In the genomic region with DNA sequence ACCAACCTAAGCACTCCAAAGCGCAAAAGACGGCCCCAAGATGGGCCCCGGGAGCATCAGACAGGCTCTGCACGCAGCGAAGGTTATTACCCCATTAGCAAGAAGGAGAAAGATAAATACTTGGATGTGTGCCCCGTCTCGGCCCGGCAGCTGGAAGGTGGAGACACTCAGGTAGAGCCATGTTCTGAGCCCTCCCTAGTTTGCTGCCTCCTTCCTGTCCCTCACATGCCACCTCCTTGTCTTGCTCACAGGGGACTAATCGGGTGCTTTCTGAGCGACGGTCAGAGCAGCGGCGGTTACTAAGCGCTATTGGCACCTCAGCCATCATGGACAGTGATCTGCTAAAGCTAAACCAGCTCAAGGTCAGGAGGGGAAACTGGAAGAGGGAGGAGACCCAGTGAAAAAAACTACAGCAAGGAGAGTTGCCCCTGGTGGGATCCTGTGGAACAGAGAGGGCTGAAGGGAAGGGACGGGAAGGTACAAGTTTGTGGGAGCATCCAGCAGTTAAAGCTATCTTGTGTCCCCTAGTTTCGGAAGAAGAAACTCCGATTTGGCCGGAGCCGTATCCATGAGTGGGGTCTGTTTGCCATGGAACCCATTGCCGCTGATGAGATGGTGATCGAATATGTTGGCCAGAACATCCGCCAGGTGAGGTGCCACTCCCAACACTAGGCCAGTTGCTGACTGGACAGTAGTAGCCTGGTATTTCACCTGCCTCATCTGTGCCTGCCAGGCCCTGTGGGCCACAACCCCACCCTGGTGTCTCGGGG, we compare ENCODE assay signal across 24 mouse cellular contexts. TPM values are rescaled to one million over a fixed set of nuclear protein-coding genes. Genes with fewer than 3 reads are reported as not detected.
DNase-seq lines count a peak whose midpoint lies in the region; ATAC-seq lines count a peak whose summit lies in the region.
"Had no signal": no experiment of that assay in that cellular context is flagged by ENCODE, and none has a peak within 500 bp of the region (broad histone marks: within the 10 kb centered on the region; RNA-seq: fewer than 3 reads in every experiment).

No protein-coding gene starts in this region.

- H3K9ac ChIP-seq in midbrain, embryonic 11.5 days (ENCODE audit: low read length), result no peak overlapping the region
- no peak overlapping the region for H3K9ac ChIP-seq in midbrain, embryonic 14.5 days (replicated peaks; ENCODE audit: low read length)
- H3K9ac ChIP-seq: embryonic facial prominence, embryonic 13.5 days; forebrain, embryonic 12.5 days; forebrain, embryonic 15.5 days; hindbrain, embryonic 12.5 days; hindbrain, embryonic 15.5 days had no signal

- H3K4me3 ChIP-seq in midbrain, embryonic 11.5 days (ENCODE audit: low read depth, low read length), result no peak overlapping the region
- no peak overlapping the region for H3K4me3 ChIP-seq in midbrain, embryonic 14.5 days (replicated peaks; ENCODE audit: low read depth, low read length)
- H3K4me3 ChIP-seq: embryonic facial prominence, embryonic 10.5 days; embryonic facial prominence, embryonic 13.5 days; erythroblast, embryonic 14.5 days; forebrain, embryonic 12.5 days; forebrain, embryonic 15.5 days; hindbrain, embryonic 12.5 days; hindbrain, embryonic 15.5 days had no signal

- ATAC-seq in cerebellum, adult (ENCODE audit: insufficient number of reproducible peaks, low FRiP score, low TSS enrichment), result no peak
- ATAC-seq in midbrain, embryonic 11.5 days (ENCODE audit: low FRiP score), result no peak
- no peak for ATAC-seq in midbrain, embryonic 14.5 days (ENCODE audit: low FRiP score, low TSS enrichment)
- ATAC-seq: forebrain, embryonic 15.5 days; Patski had no signal

- H3K27ac ChIP-seq in midbrain, embryonic 11.5 days (ENCODE audit: low read depth, low read length), result no peak overlapping the region
- H3K27ac ChIP-seq in midbrain, embryonic 14.5 days (replicated peaks; ENCODE audit: low read depth, low read length), result no peak overlapping the region
- H3K27ac ChIP-seq: embryonic facial prominence, embryonic 10.5 days; embryonic facial prominence, embryonic 13.5 days; forebrain, embryonic 12.5 days; forebrain, embryonic 15.5 days; hindbrain, embryonic 12.5 days; hindbrain, embryonic 15.5 days had no signal

- peak; percentile 60 for DNase-seq in cerebellum, adult 11-12 months
- peak; percentile 64 for DNase-seq in cerebellum, adult 9-11 months
- no peak for DNase-seq in cerebellum, postnatal 4 days (ENCODE audit: low spot score in 2 of 2)
- DNase-seq in midbrain, embryonic 11.5 days (ENCODE audit: low spot score, missing footprints), result peak; percentile 61
- no peak for DNase-seq in midbrain, embryonic 14.5 days
- DNase-seq: adrenal gland, postnatal 10 days; adrenal gland, postnatal 36 days; cerebellum, adult 8-10 months; embryo, embryonic 11 days; heart, adult 11 months; kidney, adult 18-20 months had no signal

- no peak overlapping the region for H3K4me2 ChIP-seq in midbrain, embryonic 11.5 days
- H3K4me2 ChIP-seq in midbrain, embryonic 14.5 days (ENCODE audit: low read length), result no peak overlapping the region
- H3K4me2 ChIP-seq: embryonic facial prominence, embryonic 13.5 days; forebrain, embryonic 12.5 days; forebrain, embryonic 15.5 days; heart, embryonic 11.5 days; hindbrain, embryonic 12.5 days; hindbrain, embryonic 15.5 days had no signal

- peaks cover 34% of the 10 kb centered on the region for H3K36me3 ChIP-seq in midbrain, embryonic 11.5 days (ENCODE audit: control insufficient read depth, insufficient read depth, low read length)
- peaks cover 79% of the 10 kb centered on the region for H3K36me3 ChIP-seq in midbrain, embryonic 14.5 days (ENCODE audit: control insufficient read depth, insufficient read depth, low read length)

- WGBS in midbrain, embryonic 11.5 days, result 94% methylated on average over 23 of the region's 23 CpGs
- WGBS in midbrain, embryonic 14.5 days, result 96% methylated on average over 23 of the region's 23 CpGs

- no peaks in the 10 kb centered on the region for H3K9me3 ChIP-seq in midbrain, embryonic 11.5 days (ENCODE audit: control insufficient read depth, low read length)
- no peaks in the 10 kb centered on the region for H3K9me3 ChIP-seq in midbrain, embryonic 14.5 days (ENCODE audit: control insufficient read depth, low read length)
- H3K9me3 ChIP-seq: embryonic facial prominence, embryonic 10.5 days; embryonic facial prominence, embryonic 13.5 days; forebrain, embryonic 12.5 days; forebrain, embryonic 15.5 days; hindbrain, embryonic 12.5 days; hindbrain, embryonic 15.5 days had no signal

- no peaks in the 10 kb centered on the region for H3K27me3 ChIP-seq in midbrain, embryonic 11.5 days (ENCODE audit: control insufficient read depth, insufficient read depth, low read length)
- no peaks in the 10 kb centered on the region for H3K27me3 ChIP-seq in midbrain, embryonic 14.5 days (ENCODE audit: control insufficient read depth, insufficient read depth, low read length)
- H3K27me3 ChIP-seq: embryonic facial prominence, embryonic 13.5 days; forebrain, embryonic 12.5 days; forebrain, embryonic 15.5 days; hindbrain, embryonic 12.5 days; hindbrain, embryonic 15.5 days; Patski had no signal

- H3K4me1 ChIP-seq in midbrain, embryonic 11.5 days (ENCODE audit: control insufficient read depth, insufficient read depth, low read length), result peaks cover 4% of the 10 kb centered on the region
- H3K4me1 ChIP-seq in midbrain, embryonic 14.5 days (ENCODE audit: control insufficient read depth, insufficient read depth, low read length), result 0 out of 2 replicates have a peak, but pooled peaks cover 3% of the 10 kb centered on the region
- H3K4me1 ChIP-seq: hindbrain, embryonic 15.5 days had no signal

RNA-seq across cellular contexts. Expression of gene Hsd3b7, which starts 3.1 kb away (rescaled TPM):
- polyA plus RNA-seq in midbrain, embryonic 11.5 days (2014; fragmentation: Nextera tagmentation; extraction: Ambion mirVana), result 7.9 and 8.2 TPM in 2 replicates
- polyA plus RNA-seq in midbrain, embryonic 14.5 days (2014; fragmentation: Nextera tagmentation; extraction: Ambion mirVana), result 6.0 and 7.1 TPM in 2 replicates

RNA-seq across cellular contexts. Expression of gene Gm49388, which starts 11.9 kb away (rescaled TPM):
- polyA plus RNA-seq in midbrain, embryonic 11.5 days (2014; fragmentation: Nextera tagmentation; extraction: Ambion mirVana), result not detected in 2 replicates
- polyA plus RNA-seq in midbrain, embryonic 14.5 days (2014; fragmentation: Nextera tagmentation; extraction: Ambion mirVana), result not detected in 2 replicates
- polyA plus RNA-seq: cortical plate, adult 2 months; embryonic facial prominence, embryonic 10.5 days; embryonic facial prominence, embryonic 13.5 days; erythroblast, embryonic 14.5 days; forebrain, embryonic 12.5 days; forebrain, embryonic 15.5 days; heart, embryonic 11.5 days; heart, embryonic 14.5 days; heart, postnatal 0 days; hindbrain, embryonic 12.5 days; hindbrain, embryonic 15.5 days had no signal

RNA-seq across cellular contexts. Expression of gene Setd1a, which starts 20.8 kb away (rescaled TPM):
- 19.0 and 22.1 TPM in 2 replicates for polyA plus RNA-seq in midbrain, embryonic 11.5 days (2014; fragmentation: Nextera tagmentation; extraction: Ambion mirVana)
- 24.0 and 27.3 TPM in 2 replicates for polyA plus RNA-seq in midbrain, embryonic 14.5 days (2014; fragmentation: Nextera tagmentation; extraction: Ambion mirVana)

RNA-seq across cellular contexts. Expression of gene Stx4a, which starts 26.8 kb away (rescaled TPM):
- 10.1 and 12.2 TPM in 2 replicates for polyA plus RNA-seq in midbrain, embryonic 11.5 days (2014; fragmentation: Nextera tagmentation; extraction: Ambion mirVana)
- 8.7 and 11.8 TPM in 2 replicates for polyA plus RNA-seq in midbrain, embryonic 14.5 days (2014; fragmentation: Nextera tagmentation; extraction: Ambion mirVana)

RNA-seq across cellular contexts. Expression of gene Stx1b, which starts 27.1 kb away (rescaled TPM):
- 6.9 and 8.4 TPM in 2 replicates for polyA plus RNA-seq in midbrain, embryonic 11.5 days (2014; fragmentation: Nextera tagmentation; extraction: Ambion mirVana)
- polyA plus RNA-seq in midbrain, embryonic 14.5 days (2014; fragmentation: Nextera tagmentation; extraction: Ambion mirVana), result 30.8 and 46.9 TPM in 2 replicates

Comparison
In these comparisons a context has a peak if more than half of its experiments do, and no peak if none do; other contexts are left out.
1. DNase-seq: peak in cerebellum, adult 11-12 months (single experiment), cerebellum, adult 9-11 months (single experiment) and midbrain, embryonic 11.5 days (single experiment); none in cerebellum, postnatal 4 days (0 of 2) and midbrain, embryonic 14.5 days (single experiment).